Mouse (Mus musculus): Measurements from ENCODE around the gene Lamb2.

DNA sequence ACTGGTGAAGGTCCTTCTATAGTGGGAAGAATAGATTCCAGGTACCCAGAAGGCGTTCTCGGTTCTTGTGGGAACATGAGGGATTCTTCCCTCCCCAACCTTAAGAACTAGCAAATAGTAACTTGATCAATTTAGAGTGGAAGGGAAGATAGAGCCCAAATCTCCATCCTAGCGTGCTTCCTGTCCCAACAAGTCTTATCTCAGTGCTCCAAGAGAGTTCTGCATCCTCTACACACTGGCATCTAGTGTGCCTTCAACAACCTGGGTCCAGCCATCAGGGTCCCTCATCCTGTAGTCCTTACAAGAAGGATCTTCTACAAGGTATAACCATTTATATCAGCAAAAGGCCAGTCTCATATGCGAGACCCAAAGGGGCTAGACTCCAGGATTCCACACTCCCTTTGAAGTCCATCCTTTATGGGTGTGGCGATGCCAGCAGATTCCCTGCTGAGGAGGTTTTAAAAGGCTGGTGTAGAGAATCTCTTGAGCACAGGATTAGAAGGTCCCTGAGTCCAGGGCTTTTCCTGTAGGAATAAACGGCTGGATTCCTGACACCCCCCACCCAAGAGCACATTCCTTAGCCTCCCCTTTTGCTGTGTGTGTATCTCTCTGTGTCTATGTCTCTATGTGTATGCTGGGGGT lies 27.9 kb upstream of the Lamb2 start:
- no peak for TF ChIP-seq CTCF (IDR thresholded peaks at IDR 0.05; ENCODE audit: low read depth)
- TF ChIP-seq EP300 (optimal IDR thresholded peaks at IDR 0.05): no peak

Measured in stomach, postnatal 0 days (tissue).